Mouse (Mus musculus): ENCODE results near the gene Gm9936. TPM values are rescaled to one million over a fixed set of nuclear protein-coding genes. Genes with fewer than 3 reads are reported as not detected.

Gm9936 gene
- polyA plus RNA-seq (2017; shearing (Covaris generic)), result not detected

GRCm38 (mm10) chr5:114858582-114858981, at the start of gene Gm9936:
Gene Gm9936 (minus strand): TSS chr5:114858682.

GRCm38 (mm10) chr5:114896688-114897373, 38.3 kb upstream of the Gm9936 start, which contains the start of gene Oasl2:
Gene Oasl2 (plus strand): TSS chr5:114896936.

GRCm38 (mm10) chr5:114853364-114853763, 5.1 kb downstream of the Gm9936 start, which contains the start of gene 4930519G04Rik:
Gene 4930519G04Rik (plus strand): TSS chr5:114853664.

GRCm38 (mm10) chr5:114822796-114823688, 35.4 kb downstream of the Gm9936 start, which contains the start of gene 1500011B03Rik:
Gene 1500011B03Rik (minus strand): TSS chr5:114823468.

Other genes starting within 250 kb of the Gm9936 start
- 0.67 TPM for gene Trpv4, start 200.3 kb downstream of the Gm9936 start, polyA plus RNA-seq (2017; shearing (Covaris generic))
- 323 TPM for gene Gltp, start 167.7 kb downstream of the Gm9936 start, polyA plus RNA-seq (2017; shearing (Covaris generic))
- gene Tchp, start 150.9 kb downstream of the Gm9936 start, polyA plus RNA-seq (2017; shearing (Covaris generic)), result 22.4 TPM
- gene Ankrd13a, start 84.0 kb downstream of the Gm9936 start, polyA plus RNA-seq (2017; shearing (Covaris generic)), result 181 TPM
- gene Git2, start 83.2 kb downstream of the Gm9936 start, polyA plus RNA-seq (2017; shearing (Covaris generic)), result 148 TPM
- 67.8 TPM for gene 1500011B03Rik, start 35.2 kb downstream of the Gm9936 start, polyA plus RNA-seq (2017; shearing (Covaris generic))
- gene 4930519G04Rik, start 5.0 kb downstream of the Gm9936 start, polyA plus RNA-seq (2017; shearing (Covaris generic)), result not detected
- gene Oasl2, start 38.3 kb upstream of the Gm9936 start, polyA plus RNA-seq (2017; shearing (Covaris generic)), result 16.4 TPM
- gene Oasl1, start 64.6 kb upstream of the Gm9936 start, polyA plus RNA-seq (2017; shearing (Covaris generic)), result 7.4 TPM
- 43.9 TPM for gene 2210016L21Rik, start 83.5 kb upstream of the Gm9936 start, polyA plus RNA-seq (2017; shearing (Covaris generic))
- gene Hnf1a, start 112.4 kb upstream of the Gm9936 start, polyA plus RNA-seq (2017; shearing (Covaris generic)), result 0.06 TPM
- 69.4 TPM for gene Sppl3, start 152.5 kb upstream of the Gm9936 start, polyA plus RNA-seq (2017; shearing (Covaris generic))
- gene Gm10401, start 239.6 kb upstream of the Gm9936 start, polyA plus RNA-seq (2017; shearing (Covaris generic)), result not detected

Data from CD4-positive, CD25-positive, alpha-beta regulatory T cell (primary cell).